ENCODE assay signal across 11 mouse cellular contexts in genomic region chr16:57417017-57417416, GRCm38 (mm10).
"Had no signal": no experiment of that assay in that cellular context is flagged by ENCODE, and none has a peak within 500 bp of the region (broad histone marks: within the 10 kb centered on the region; RNA-seq: fewer than 3 reads in every experiment).

No protein-coding gene starts in this region.

- DNase-seq: kidney, postnatal 36 days; layer of hippocampus, adult 9-11 months; layer of hippocampus, postnatal 36 days; lung, adult 2 months; right cerebral cortex, postnatal 14 days; thymus, postnatal 4 days had no signal

- H3K4me1 ChIP-seq: liver, embryonic 15.5 days; midbrain, embryonic 13.5 days had no signal

- H3K9ac ChIP-seq: liver, embryonic 15.5 days; midbrain, embryonic 13.5 days; stomach, embryonic 15.5 days had no signal

- H3K36me3 ChIP-seq: liver, embryonic 15.5 days; midbrain, embryonic 13.5 days; stomach, embryonic 15.5 days had no signal

- H3K9me3 ChIP-seq: liver, embryonic 15.5 days; midbrain, embryonic 13.5 days; stomach, embryonic 15.5 days had no signal

- H3K4me2 ChIP-seq: liver, embryonic 11.5 days; liver, embryonic 15.5 days; midbrain, embryonic 13.5 days; stomach, embryonic 15.5 days had no signal

- H3K4me3 ChIP-seq: liver, embryonic 15.5 days; midbrain, embryonic 13.5 days; stomach, embryonic 15.5 days had no signal

- H3K27ac ChIP-seq: kidney, postnatal 0 days; liver, embryonic 15.5 days; midbrain, embryonic 13.5 days had no signal

- ATAC-seq: midbrain, embryonic 13.5 days had no signal

- H3K27me3 ChIP-seq: liver, embryonic 15.5 days; midbrain, embryonic 13.5 days; stomach, embryonic 15.5 days had no signal
